Mouse (Mus musculus) midbrain, embryonic 11.5 days (tissue): Measurements from ENCODE around the gene Plekhg2. TPM values are rescaled to one million over a fixed set of nuclear protein-coding genes. Genes with fewer than 3 reads are reported as not detected.

Experiments used
- ATAC-seq: fragments of 200-750 bp; cut with Nextera tagmentation; 2 replicates; pipeline ENCODE4 v1.8.0; 2017; ENCODE audit warnings: moderate TSS enrichment, moderate library complexity; ENCODE audit not compliant: low FRiP score
- DNase-seq: peaks from one replicate; pipeline ENCODE4 v3.0.0; 2015; ENCODE audit warnings: low spot score; ENCODE audit errors: missing footprints
- H3K27ac ChIP-seq: fragments of 300-500 bp; sonication (generic); 2 replicates; pipeline ENCODE4 v1.5.1; 2014; ENCODE audit warnings: low read depth, low read length
- H3K27me3 ChIP-seq: fragments of 300-500 bp; sonication (generic); 2 replicates; pipeline ENCODE4 v1.6.1; 2014; ENCODE audit warnings: mild to moderate bottlenecking, low read length, moderate library complexity, mixed read lengths; ENCODE audit not compliant: control insufficient read depth, insufficient read depth
- H3K36me3 ChIP-seq: fragments of 300-500 bp; sonication (generic); 2 replicates; pipeline ENCODE4 v1.6.1; 2014; ENCODE audit warnings: mild to moderate bottlenecking, low read length, moderate library complexity, mixed read lengths; ENCODE audit not compliant: control insufficient read depth, insufficient read depth
- H3K4me1 ChIP-seq: fragments of 300-500 bp; sonication (generic); 2 replicates; pipeline ENCODE4 v1.6.1; 2014; ENCODE audit warnings: low read length; ENCODE audit not compliant: control insufficient read depth, insufficient read depth
- H3K4me2 ChIP-seq: fragments of 300-500 bp; sonication (generic); 2 replicates; pipeline ENCODE4 v1.6.1; 2014; ENCODE audit warnings: mild to moderate bottlenecking, moderate library complexity
- H3K4me3 ChIP-seq: fragments of 300-500 bp; sonication (generic); 2 replicates; pipeline ENCODE4 v1.5.1; 2014; ENCODE audit warnings: low read depth, low read length
- H3K9ac ChIP-seq: fragments of 300-500 bp; sonication (generic); 2 replicates; pipeline ENCODE4 v1.6.1; 2014; ENCODE audit warnings: low read length
- H3K9me3 ChIP-seq: fragments of 300-500 bp; sonication (generic); 2 replicates; pipeline ENCODE4 v1.6.1; 2016; ENCODE audit warnings: low read length; ENCODE audit not compliant: control insufficient read depth
- WGBS: fragments of 180-500 bp; shearing (Covaris S2); extraction: QIAGEN DNeasy Blood & Tissue Kit; methylation state at CpG from one replicate; pipeline ENCODE4 v1.1.7; 2014; 5-methylcytosine and 5-hydroxymethylcytosine counted together
- polyA plus RNA-seq: library from polyadenylated mRNA; unstranded; fragments of >200 nt; fragmentation: Nextera tagmentation; extraction: Ambion mirVana; gene quantifications from 2 replicates; pipeline ENCODE4 v1.2.1, GENCODE M21; 2014

Plekhg2 gene
- polyA plus RNA-seq = 36.1 and 39.4 TPM in 2 replicates

- WGBS = under 1% methylated on average over 64 of the region's 66 CpGs
- peaks cover 15% of the 10 kb centered on the region for H3K36me3 ChIP-seq
- DNase-seq = peak; percentile 100
- peak within 1 kb of the TSS; percentile 89 for H3K4me2 ChIP-seq
- H3K9ac ChIP-seq = peak within 1 kb of the TSS; percentile 91
- peak within 1 kb of the TSS; percentile 85 for H3K4me3 ChIP-seq
- H3K4me1 ChIP-seq = peaks cover 25% of the 10 kb centered on the region
- peak; percentile 87 for ATAC-seq
- H3K9me3 ChIP-seq = no peaks in the 10 kb centered on the region
- peak within 1 kb of the TSS; percentile 82 for H3K27ac ChIP-seq
- peaks cover 2% of the 10 kb centered on the region; the same call in 1 of the 2 replicates for H3K27me3 ChIP-seq
Observed at GRCm38 (mm10) chr7:28372251-28373108, at the start of gene Plekhg2. Gene Plekhg2, minus strand, starts transcription at chr7:28372599.

- DNase-seq (no peak), ATAC-seq (no peak)
- no peaks in the 10 kb centered on the region for H3K9me3 ChIP-seq
- H3K4me3 ChIP-seq = no peak overlapping the region
- no peak overlapping the region for H3K4me2 ChIP-seq
- H3K27ac ChIP-seq = no peak overlapping the region
- WGBS = 95% methylated on average over 2 of the region's 2 CpGs
- H3K9ac ChIP-seq = no peak overlapping the region
- H3K36me3 ChIP-seq = peaks cover 28% of the 10 kb centered on the region
- no peaks in the 10 kb centered on the region for H3K4me1 ChIP-seq
- no peaks in the 10 kb centered on the region for H3K27me3 ChIP-seq
Observed at GRCm38 (mm10) chr7:28419416-28419815, 47.0 kb upstream of the Plekhg2 start.

- 90% methylated on average over 8 of the region's 8 CpGs for WGBS
- DNase-seq (no peak), ATAC-seq (no peak)
- H3K27me3 ChIP-seq = no peaks in the 10 kb centered on the region
- H3K9ac ChIP-seq = no peak overlapping the region
- H3K36me3 ChIP-seq = peaks cover 28% of the 10 kb centered on the region
- no peak overlapping the region for H3K27ac ChIP-seq
- H3K4me1 ChIP-seq = no peaks in the 10 kb centered on the region
- H3K9me3 ChIP-seq = no peaks in the 10 kb centered on the region
- H3K4me2 ChIP-seq = no peak overlapping the region
- no peak overlapping the region for H3K4me3 ChIP-seq
Observed at GRCm38 (mm10) chr7:28418096-28418670, 45.8 kb upstream of the Plekhg2 start.

- no peak overlapping the region for H3K4me3 ChIP-seq
- ATAC-seq (no peak), DNase-seq (no peak)
- no peaks in the 10 kb centered on the region for H3K9me3 ChIP-seq
- no peak overlapping the region for H3K9ac ChIP-seq
- H3K4me1 ChIP-seq = no peaks in the 10 kb centered on the region
- no peak overlapping the region for H3K4me2 ChIP-seq
- H3K27me3 ChIP-seq = no peaks in the 10 kb centered on the region
- no peak overlapping the region for H3K27ac ChIP-seq
- peaks cover 28% of the 10 kb centered on the region for H3K36me3 ChIP-seq
Observed at GRCm38 (mm10) chr7:28417368-28417767, 45.0 kb upstream of the Plekhg2 start.

GRCm38 (mm10) chr7:28412826-28413225 lies 40.4 kb upstream of the Plekhg2 start:
- H3K36me3 ChIP-seq = peaks cover 13% of the 10 kb centered on the region
- H3K4me3 ChIP-seq = no peak overlapping the region
- no peaks in the 10 kb centered on the region for H3K4me1 ChIP-seq
- H3K9ac ChIP-seq = no peak overlapping the region
- ATAC-seq (no peak), DNase-seq (no peak)
- no peak overlapping the region for H3K27ac ChIP-seq
- no peaks in the 10 kb centered on the region for H3K9me3 ChIP-seq
- no peaks in the 10 kb centered on the region for H3K27me3 ChIP-seq
- H3K4me2 ChIP-seq = no peak overlapping the region
- WGBS = 89% methylated on average over 4 of the region's 4 CpGs

- H3K9me3 ChIP-seq = no peaks in the 10 kb centered on the region
- WGBS = 94% methylated on average over 3 of the region's 3 CpGs
- no peak overlapping the region for H3K27ac ChIP-seq
- no peaks in the 10 kb centered on the region for H3K4me1 ChIP-seq
- DNase-seq = no peak
- H3K9ac ChIP-seq = no peak overlapping the region
- ATAC-seq = no peak
- no peak overlapping the region for H3K4me2 ChIP-seq
- no peaks in the 10 kb centered on the region for H3K27me3 ChIP-seq
- H3K36me3 ChIP-seq = peaks cover 22% of the 10 kb centered on the region
- no peak overlapping the region for H3K4me3 ChIP-seq
Observed at GRCm38 (mm10) chr7:28410841-28411475, 38.6 kb upstream of the Plekhg2 start.

- Histone ChIP-seq H3K9me3 (no peaks in the 10 kb centered on the region), H3K36me3 (peaks cover 56% of the 10 kb centered on the region), H3K4me1 (no peaks in the 10 kb centered on the region), H3K27ac (no peak overlapping the region), H3K27me3 (no peaks in the 10 kb centered on the region), H3K9ac (no peak overlapping the region), H3K4me3 (no peak overlapping the region), H3K4me2 (no peak overlapping the region)
- WGBS = 95% methylated on average over 3 of the region's 3 CpGs
- ATAC-seq (no peak), DNase-seq (no peak)
Observed at GRCm38 (mm10) chr7:28401942-28402341, 29.5 kb upstream of the Plekhg2 start.

- Histone ChIP-seq H3K4me3 (no peak overlapping the region), H3K9ac (no peak overlapping the region), H3K27me3 (no peaks in the 10 kb centered on the region), H3K4me2 (no peak overlapping the region), H3K4me1 (no peaks in the 10 kb centered on the region), H3K36me3 (peaks cover 53% of the 10 kb centered on the region), H3K9me3 (no peaks in the 10 kb centered on the region), H3K27ac (no peak overlapping the region)
- ATAC-seq = no peak
- no peak for DNase-seq
- WGBS = 91% methylated on average over 1 of the region's 1 CpGs
Observed at GRCm38 (mm10) chr7:28401030-28401429, 28.6 kb upstream of the Plekhg2 start.
